Mouse (Mus musculus) gastrocnemius, adult 2 months (tissue): ENCODE data around the gene Kiss1r. TPM values are rescaled to one million over a fixed set of nuclear protein-coding genes. Genes with fewer than 3 reads are reported as not detected.

Source experiments
- DNase-seq: peaks from one replicate; pipeline ENCODE4 v3.0.0; 2022
- H3K27ac ChIP-seq: fragments of 200-600 bp; 2 replicates; pipeline ENCODE4 v1.8.1; 2022; ENCODE audit warnings: mild to moderate bottlenecking
- H3K4me3 ChIP-seq: fragments of 200-600 bp; 2 replicates; pipeline ENCODE4 v1.8.1; 2022; ENCODE audit warnings: mild to moderate bottlenecking, moderate library complexity
- CTCF ChIP-seq: fragments of 200-600 bp; IDR thresholded peaks from 2 replicates; pipeline ENCODE4 v1.8.1; 2022; ENCODE audit warnings: antibody characterized with exemption, mild to moderate bottlenecking, moderate library complexity
- intact Hi-C: fragments of 180-260 bp; cut with DNase I; formaldehyde crosslinking; loops from one replicate; pipeline ENCODE4 v1.15.1; 2025
- total RNA-seq, 2 experiments: library from RNA; stranded (reverse); gene quantifications; 2 replicates each; pipeline ENCODE4 v1.2.3; 2021

Gene Kiss1r
- total RNA-seq, 2 experiments from 2014 or later = 0.17 to 0.23 TPM

- DNase-seq = peak; percentile 99
- H3K27ac ChIP-seq = peak within 1 kb of the TSS; percentile 90
- intact Hi-C loops = loop anchor here (1.0 to 5.0 kb wide), 3 partner anchors 21 to 123 kb away; no protein-coding TSS in a partner anchor
- peak within 1 kb of the TSS; percentile 93 for H3K4me3 ChIP-seq
- peak; percentile 91 for TF ChIP-seq CTCF
Measured at GRCm38 (mm10) chr10:79959847-79960601, 43.3 kb downstream of the Kiss1r start, which contains the start of gene Wdr18. Gene Wdr18, plus strand, starts transcription at chr10:79960152.

GRCm38 (mm10) chr10:79960671-79961294, 44.0 kb downstream of the Kiss1r start:
- Histone ChIP-seq H3K4me3 (peak overlapping the region; percentile 93), H3K27ac (peak overlapping the region; percentile 90; the same call in 1 of the 2 replicates)
- intact Hi-C loops = loop anchor here (1.0 kb wide), 1 partner anchor 21 kb away; no protein-coding TSS in a partner anchor
- TF ChIP-seq CTCF = no peak
- no peak for DNase-seq

- no peak for DNase-seq
- no peak for TF ChIP-seq CTCF
- no peak overlapping the region for H3K4me3 ChIP-seq
- intact Hi-C loops = no loop called here
- no peak overlapping the region for H3K27ac ChIP-seq
Measured at GRCm38 (mm10) chr10:79964727-79965126, 48.0 kb downstream of the Kiss1r start.

GRCm38 (mm10) chr10:79965325-79965724, 48.6 kb downstream of the Kiss1r start:
- intact Hi-C loops = no loop called here
- DNase-seq = no peak
- TF ChIP-seq CTCF = no peak
- H3K27ac ChIP-seq = no peak overlapping the region
- H3K4me3 ChIP-seq = no peak overlapping the region

GRCm38 (mm10) chr10:79966886-79967400, 50.2 kb downstream of the Kiss1r start:
- Histone ChIP-seq H3K4me3 (no peak overlapping the region), H3K27ac (peak overlapping the region; percentile 75)
- intact Hi-C loops = no loop called here
- peak; percentile 71 for DNase-seq
- TF ChIP-seq CTCF = no peak

GRCm38 (mm10) chr10:79968181-79968580, 51.4 kb downstream of the Kiss1r start:
- DNase-seq = no peak
- TF ChIP-seq CTCF = no peak
- Histone ChIP-seq H3K4me3 (no peak overlapping the region), H3K27ac (no peak overlapping the region)
- intact Hi-C loops = no loop called here

- no peak for DNase-seq
- no peak for TF ChIP-seq CTCF
- H3K27ac ChIP-seq = no peak overlapping the region
- H3K4me3 ChIP-seq = no peak overlapping the region
- intact Hi-C loops = no loop called here
Measured at GRCm38 (mm10) chr10:79969124-79969568, 52.4 kb downstream of the Kiss1r start.

- no peak for TF ChIP-seq CTCF
- Histone ChIP-seq H3K27ac (no peak within 1 kb of the TSS), H3K4me3 (peak within 1 kb of the TSS; percentile 50)
- DNase-seq = no peak
- intact Hi-C loops = no loop called here
Measured at GRCm38 (mm10) chr10:79970415-79971182, 53.8 kb downstream of the Kiss1r start, which contains the start of gene Grin3b. Gene Grin3b, plus strand, starts transcription at chr10:79970715.

GRCm38 (mm10) chr10:79971183-79971497, 54.4 kb downstream of the Kiss1r start:
- no peak for TF ChIP-seq CTCF
- no peak overlapping the region for H3K27ac ChIP-seq
- peak overlapping the region; percentile 50 for H3K4me3 ChIP-seq
- DNase-seq = no peak
- intact Hi-C loops = no loop called here

Other genes starting within 250 kb of the Kiss1r start
- 10 to 100 TPM; 18.4 to 19.2 TPM for gene Tpgs1, start 247.6 kb upstream of the Kiss1r start, total RNA-seq
- gene Cdc34, start 234.8 kb upstream of the Kiss1r start, total RNA-seq = 100 to 1,000 TPM; 366 to 415 TPM
- gene Gzmm, start 228.0 kb upstream of the Kiss1r start, total RNA-seq = 1 to 10 TPM; 7.2 to 9.8 TPM
- gene Bsg, start 212.5 kb upstream of the Kiss1r start, total RNA-seq = 100 to 1,000 TPM; 650 to 652 TPM
- under 1 TPM; 0.47 to 0.84 TPM for gene Hcn2, start 200.3 kb upstream of the Kiss1r start, total RNA-seq
- gene Polrmt, start 170.4 kb upstream of the Kiss1r start, total RNA-seq = 10 to 100 TPM; 27.0 to 40.8 TPM
- not detected for gene Fgf22, start 161.9 kb upstream of the Kiss1r start, total RNA-seq
- 10 to 100 TPM; 46.1 to 53.6 TPM for gene Rnf126, start 150.0 kb upstream of the Kiss1r start, total RNA-seq
- 1 to 10 TPM; 1.0 to 1.5 TPM for gene Fstl3, start 139.7 kb upstream of the Kiss1r start, total RNA-seq
- not detected for gene Prss57, start 126.0 kb upstream of the Kiss1r start, total RNA-seq
- gene Palm, start 123.4 kb upstream of the Kiss1r start, total RNA-seq = 10 to 100 TPM; 18.1 to 23.0 TPM
- not detected for gene Misp, start 96.0 kb upstream of the Kiss1r start, total RNA-seq
- 10 to 100 TPM; 18.8 to 25.1 TPM for gene Ptbp1, start 62.5 kb upstream of the Kiss1r start, total RNA-seq
- gene Prtn3, start 42.5 kb upstream of the Kiss1r start, total RNA-seq = not detected
- under 1 TPM in 1 of 2 experiments, not detected in 1; 0.17 TPM for gene Plppr3, start 42.3 kb upstream of the Kiss1r start, total RNA-seq
- gene Elane, start 30.7 kb upstream of the Kiss1r start, total RNA-seq = not detected
- gene Cfd, start 26.1 kb upstream of the Kiss1r start, total RNA-seq = 10 to 100 TPM; 12.9 to 77.1 TPM
- 10 to 100 TPM; 32.6 to 37.2 TPM for gene Med16, start 8.0 kb upstream of the Kiss1r start, total RNA-seq
- gene Gm26602, start 6.1 kb upstream of the Kiss1r start, total RNA-seq = not detected
- 100 to 1,000 TPM; 107 to 121 TPM for gene R3hdm4, start 4.2 kb downstream of the Kiss1r start, total RNA-seq
- 1 to 10 TPM; 1.8 to 2.1 TPM for gene Arid3a, start 10.1 kb downstream of the Kiss1r start, total RNA-seq
- 10 to 100 TPM; 19.7 to 22.0 TPM for gene Wdr18, start 43.2 kb downstream of the Kiss1r start, total RNA-seq
- under 1 TPM; 0.25 to 0.28 TPM for gene Grin3b, start 53.7 kb downstream of the Kiss1r start, total RNA-seq
- gene Tmem259, start 67.4 kb downstream of the Kiss1r start, total RNA-seq = 10 to 100 TPM; 70.9 to 75.1 TPM
- 1 to 10 TPM; 3.9 to 9.7 TPM for gene Cnn2, start 71.6 kb downstream of the Kiss1r start, total RNA-seq
- 1 to 10 TPM; 6.7 to 7.2 TPM for gene Abca7, start 79.5 kb downstream of the Kiss1r start, total RNA-seq
- gene Arhgap45, start 99.7 kb downstream of the Kiss1r start, total RNA-seq = 1 to 10 TPM in 1 of 2 experiments, under 1 TPM in 1; 0.97 to 1.4 TPM
- gene Polr2e, start 122.8 kb downstream of the Kiss1r start, total RNA-seq = 10 to 100 TPM; 42.0 to 50.9 TPM
- gene Gpx4, start 130.2 kb downstream of the Kiss1r start, total RNA-seq = 100 to 1,000 TPM; 552 to 603 TPM
- 1 to 10 TPM; 6.2 to 7.1 TPM for gene Sbno2, start 188.6 kb downstream of the Kiss1r start, total RNA-seq
- 100 to 1,000 TPM; 144 to 153 TPM for gene Stk11, start 198.8 kb downstream of the Kiss1r start, total RNA-seq
- gene Atp5d, start 221.7 kb downstream of the Kiss1r start, total RNA-seq = 100 to 1,000 TPM; 535 to 725 TPM
- 1 to 10 TPM; 1.8 to 2.3 TPM for gene Cbarp, start 223.9 kb downstream of the Kiss1r start, total RNA-seq
- 10 to 100 TPM; 34.3 to 39.8 TPM for gene Midn, start 231.3 kb downstream of the Kiss1r start, total RNA-seq
- gene Cirbp, start 249.0 kb downstream of the Kiss1r start, total RNA-seq = 10 to 100 TPM; 22.1 to 30.7 TPM